Mouse (Mus musculus): ENCODE results near the gene Zyx.

The Zyx gene

DNA sequence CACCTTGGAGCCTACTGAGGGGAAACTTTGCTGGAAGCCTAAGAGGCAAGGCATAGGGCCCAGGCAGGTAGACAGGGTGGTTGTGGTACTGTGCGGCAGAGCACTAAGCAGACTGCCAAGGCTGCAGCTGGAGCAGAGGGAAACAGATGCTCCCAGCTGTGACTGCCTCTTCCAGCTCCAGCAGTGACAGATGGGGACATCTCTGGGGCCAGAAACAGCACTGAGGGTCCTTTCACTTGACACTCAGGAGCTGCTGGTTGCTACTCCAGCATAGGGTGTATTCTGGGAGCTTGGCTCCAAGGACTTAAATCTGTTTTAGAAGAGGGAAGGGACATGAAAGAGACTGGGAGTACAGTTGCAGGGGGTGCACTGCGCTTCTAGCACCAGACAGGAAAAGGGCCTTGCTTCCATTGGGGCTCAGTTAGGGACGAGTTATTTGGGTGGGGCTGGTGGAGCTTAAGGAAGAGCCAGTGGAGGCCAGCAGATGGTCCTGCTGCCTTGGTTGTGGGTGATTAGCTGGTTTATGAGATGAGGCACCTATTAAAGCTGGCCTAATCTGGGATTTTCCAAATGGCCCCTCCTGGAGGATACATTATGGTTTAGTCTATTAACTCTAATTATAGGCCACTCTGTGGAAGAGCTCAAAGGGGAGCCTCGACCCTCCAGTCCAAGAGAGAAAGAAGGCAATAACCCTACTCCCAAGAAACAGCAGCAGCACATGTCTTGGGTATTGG is 21.4 kb downstream of the Zyx start:
- DNase-seq: peak in 1 of 2 experiments; percentile 38

DNA sequence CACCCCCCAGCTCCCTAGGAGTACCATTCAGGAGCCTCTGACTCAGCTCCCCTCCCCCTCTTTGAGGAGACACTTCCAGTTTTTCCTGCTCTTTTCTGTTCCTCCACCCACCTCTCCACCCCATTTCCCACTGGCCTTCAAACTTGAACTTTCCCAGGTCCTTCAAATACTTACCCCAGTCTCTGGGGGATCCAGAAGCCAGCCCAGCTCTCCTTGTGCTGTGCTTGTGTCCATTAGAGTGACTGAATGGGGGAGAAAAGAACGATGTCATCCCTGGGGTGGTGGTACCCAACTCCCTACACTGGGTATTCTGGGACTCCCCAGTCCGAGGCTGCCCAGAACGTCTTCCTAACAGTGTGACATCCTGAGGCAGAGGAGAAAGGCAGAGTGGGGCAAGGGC is 22.6 kb downstream of the Zyx start:
- DNase-seq: no peak

DNA sequence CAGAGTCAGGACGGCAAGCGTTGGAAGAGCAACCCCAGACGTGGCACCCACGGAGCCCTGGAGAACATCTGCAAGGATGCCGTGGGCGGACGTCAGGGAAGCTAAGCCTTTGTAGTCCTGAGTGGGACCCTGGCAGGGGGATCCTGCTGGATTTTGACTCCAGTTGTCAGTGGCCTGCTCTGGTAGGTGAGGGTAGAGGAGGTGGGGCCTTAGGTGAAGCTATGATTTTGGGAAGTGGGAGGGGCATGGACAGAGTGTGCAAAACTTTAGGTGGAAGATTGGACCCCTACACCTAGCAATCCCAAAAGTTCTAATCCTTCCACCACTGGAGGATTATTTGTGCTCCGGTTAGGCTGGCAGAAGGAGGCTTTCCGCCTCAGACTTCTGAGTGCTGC is 23.0 kb downstream of the Zyx start:
- no peak for DNase-seq

DNA sequence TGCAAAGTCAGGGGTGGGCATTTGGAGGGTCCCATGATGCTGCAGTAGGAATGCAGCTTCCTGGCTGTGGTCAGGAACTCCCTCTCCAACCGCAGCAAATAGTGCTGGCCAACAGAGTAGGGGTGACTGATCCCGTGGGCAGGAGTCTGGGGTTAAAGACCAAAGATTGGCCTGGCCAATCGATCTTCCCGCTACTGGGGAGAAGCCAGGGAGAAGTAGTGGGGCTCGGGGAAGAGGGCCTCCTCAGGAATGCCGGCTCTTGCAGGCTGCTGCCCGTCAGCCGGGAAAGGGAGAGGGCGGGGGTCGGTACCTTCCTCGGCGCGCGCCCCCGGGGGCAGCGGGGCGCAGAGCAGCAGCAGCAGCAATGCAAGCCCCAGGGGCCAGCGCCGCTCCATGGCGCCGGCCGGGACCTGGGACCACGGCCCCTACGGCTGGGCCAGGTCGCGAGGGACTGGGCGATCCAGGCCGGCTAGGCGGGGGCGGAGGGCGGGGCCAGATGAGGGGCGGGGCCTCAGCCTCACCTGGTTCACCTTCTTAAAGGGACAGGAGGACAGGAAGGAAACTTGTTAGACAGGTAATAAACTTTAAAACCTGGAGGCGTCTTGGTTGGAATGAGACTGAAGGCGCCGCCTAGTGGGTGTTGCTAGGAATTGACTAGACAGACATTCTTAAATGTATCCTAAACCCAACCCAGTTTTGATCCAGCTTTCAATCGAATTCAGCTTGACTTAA is 23.6 kb downstream of the Zyx start, which contains the start of gene Epha1:
Gene Epha1, minus strand, starts transcription at position 453 of the 732 bp plus-strand sequence.
- peak; percentile 81 to 83 for DNase-seq

DNA sequence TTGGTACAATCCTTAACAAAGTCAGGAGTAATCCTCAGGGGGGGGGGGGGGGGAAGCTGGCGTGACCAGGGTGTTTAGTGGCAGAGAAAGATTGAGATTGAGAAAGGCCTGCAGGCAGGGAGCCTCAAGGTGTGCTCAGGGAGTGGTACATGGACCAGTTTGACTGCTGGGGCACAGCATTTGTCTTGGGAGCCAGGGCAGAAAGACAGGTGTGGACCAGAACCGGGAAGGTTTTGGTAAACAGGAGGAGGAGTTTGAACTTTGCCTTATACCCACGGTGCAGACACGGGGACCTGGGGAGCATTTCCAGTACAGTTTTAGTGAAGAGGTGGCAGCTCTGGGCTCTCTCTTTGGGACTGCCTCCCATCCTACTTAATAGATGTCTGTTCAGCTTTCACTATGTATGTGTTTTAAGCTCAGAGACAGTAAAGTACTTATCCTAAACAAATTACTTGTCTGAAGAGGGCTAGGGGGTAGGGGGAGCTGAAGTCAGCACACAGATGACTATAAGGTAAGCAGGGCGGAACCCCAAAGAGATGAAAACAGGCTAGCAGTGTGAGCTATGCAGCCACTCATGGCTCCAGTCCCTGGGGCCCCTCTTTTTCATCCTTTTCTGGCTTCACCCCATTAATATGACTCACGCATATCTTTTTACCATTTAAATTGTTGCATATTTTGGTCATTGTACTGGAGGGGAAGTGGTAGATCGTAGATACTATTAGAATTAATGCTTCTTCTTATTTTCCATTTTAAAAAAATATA is 24.4 kb downstream of the Zyx start:
- no peak for DNase-seq

DNA sequence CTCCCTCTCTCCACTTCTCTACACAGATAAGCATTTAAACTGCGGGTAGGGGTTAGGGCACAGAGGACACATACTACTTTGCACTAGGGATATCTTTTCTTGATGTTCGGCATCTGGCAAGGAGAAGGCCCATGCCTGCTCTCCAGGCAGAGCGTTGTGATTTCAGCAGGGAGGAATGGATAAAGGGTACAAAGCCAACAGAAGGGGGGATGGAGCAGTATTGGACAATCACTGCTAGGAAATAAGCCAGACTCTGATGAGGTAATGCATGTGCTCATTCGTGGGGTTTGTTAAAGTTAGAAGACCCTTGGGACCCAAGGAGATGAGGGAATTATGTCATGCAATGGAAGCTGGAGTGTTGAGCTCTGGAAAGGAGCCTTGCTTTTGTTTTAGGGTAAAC is 25.3 kb downstream of the Zyx start:
- no peak for DNase-seq

DNA sequence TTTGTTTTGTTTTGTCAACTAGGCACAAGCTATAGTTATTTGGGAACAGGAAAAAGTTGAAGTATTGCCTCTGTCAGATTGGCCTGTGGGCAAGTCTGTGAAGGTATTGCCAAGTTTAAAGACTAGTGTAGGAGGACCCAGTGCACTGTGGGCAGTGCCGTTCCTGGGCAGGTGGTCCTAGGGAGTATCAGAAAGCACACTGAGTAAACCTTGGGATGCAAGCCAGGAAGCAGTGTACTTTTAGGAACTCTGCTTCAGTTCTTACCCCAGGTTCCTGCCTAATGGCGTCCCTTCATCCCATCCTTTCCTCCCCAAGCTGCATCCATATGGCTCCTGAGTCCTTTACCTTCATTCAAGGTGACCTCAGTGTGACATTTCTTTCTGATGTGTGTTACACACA is 25.7 kb downstream of the Zyx start:
- DNase-seq: no peak

DNA sequence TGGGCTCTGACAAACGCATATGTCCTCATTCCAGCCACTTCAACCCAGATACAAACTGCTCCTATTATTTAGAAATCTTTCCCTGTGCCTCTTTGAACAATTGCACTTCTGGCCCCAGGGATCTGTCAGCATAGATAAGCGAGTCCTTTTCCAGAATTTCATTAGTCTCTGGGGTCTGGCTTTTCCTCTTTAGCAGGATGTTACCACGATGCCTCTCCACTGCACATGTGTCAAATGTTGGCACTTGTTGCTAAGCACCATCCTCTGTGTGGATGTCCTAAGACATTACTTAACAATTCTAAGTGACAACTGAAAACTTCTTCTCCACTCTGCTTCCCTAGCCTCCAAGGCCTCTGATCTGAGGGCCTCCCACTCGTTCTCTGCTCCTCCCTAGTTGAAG is 26.6 kb downstream of the Zyx start:
- DNase-seq: no peak

DNA sequence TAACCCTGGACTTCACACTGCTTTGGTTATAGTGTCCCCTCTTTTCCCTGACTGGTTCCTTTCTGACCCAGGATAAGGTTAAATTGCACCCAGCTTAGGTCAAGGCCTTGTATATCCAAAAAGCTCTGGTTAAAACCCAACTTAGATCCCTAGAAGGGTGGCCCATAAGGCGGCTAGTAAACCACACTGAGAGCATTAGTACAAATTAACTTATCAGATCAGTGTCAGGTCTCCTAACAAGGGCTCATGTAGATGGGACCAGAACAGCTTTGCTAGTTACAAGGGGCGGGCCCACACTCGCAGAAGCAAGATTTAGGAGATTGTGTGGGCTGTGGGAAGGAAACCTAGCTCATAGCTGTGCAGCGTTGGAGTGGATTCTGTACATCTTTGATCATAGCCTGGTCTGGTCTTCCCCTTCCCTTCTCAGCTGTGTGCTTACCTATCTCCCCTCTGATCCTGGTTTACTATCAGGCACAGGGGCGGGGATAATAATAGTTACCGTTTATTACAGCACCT is 27.1 kb downstream of the Zyx start:
- DNase-seq: no peak

DNA sequence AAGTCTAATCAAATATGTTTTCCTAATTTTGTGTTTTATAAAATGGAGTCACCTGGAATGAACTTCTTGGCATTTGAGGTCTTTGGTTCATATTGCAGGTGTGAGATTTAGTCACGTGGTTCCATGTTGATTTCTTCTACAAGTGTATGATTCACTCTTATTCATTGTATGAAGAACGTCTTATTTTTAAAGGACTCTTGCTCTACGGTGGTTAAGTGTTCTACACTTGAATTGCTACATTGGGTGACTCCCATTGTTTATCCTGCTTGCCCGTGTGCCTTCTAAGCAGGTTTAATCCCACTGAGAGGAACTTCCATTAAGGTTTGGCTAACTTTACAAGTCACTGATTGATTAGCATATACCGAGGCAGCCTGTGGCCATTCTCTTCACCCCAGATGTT is 27.9 kb downstream of the Zyx start:
- no peak for DNase-seq

DNA sequence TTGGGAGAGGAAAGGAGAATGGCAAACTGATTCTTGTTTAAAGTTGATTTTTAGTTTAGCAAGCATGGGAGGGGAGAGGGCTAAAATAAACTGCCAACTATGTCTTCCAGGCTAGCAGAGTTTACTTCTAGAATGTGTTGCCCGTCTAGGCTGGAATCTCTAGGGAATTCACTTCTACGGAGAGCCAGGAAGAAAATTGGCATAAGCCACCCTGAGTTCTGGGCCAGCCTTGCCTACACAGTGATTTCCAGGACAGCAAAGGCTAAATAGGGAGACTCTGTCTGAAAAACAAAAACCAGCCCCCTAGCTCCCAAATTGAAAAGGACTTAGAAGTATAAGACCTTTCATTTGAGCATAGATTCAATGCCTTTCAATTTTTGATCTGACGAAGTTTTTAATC is 30.1 kb downstream of the Zyx start:
- no peak for DNase-seq

DNA sequence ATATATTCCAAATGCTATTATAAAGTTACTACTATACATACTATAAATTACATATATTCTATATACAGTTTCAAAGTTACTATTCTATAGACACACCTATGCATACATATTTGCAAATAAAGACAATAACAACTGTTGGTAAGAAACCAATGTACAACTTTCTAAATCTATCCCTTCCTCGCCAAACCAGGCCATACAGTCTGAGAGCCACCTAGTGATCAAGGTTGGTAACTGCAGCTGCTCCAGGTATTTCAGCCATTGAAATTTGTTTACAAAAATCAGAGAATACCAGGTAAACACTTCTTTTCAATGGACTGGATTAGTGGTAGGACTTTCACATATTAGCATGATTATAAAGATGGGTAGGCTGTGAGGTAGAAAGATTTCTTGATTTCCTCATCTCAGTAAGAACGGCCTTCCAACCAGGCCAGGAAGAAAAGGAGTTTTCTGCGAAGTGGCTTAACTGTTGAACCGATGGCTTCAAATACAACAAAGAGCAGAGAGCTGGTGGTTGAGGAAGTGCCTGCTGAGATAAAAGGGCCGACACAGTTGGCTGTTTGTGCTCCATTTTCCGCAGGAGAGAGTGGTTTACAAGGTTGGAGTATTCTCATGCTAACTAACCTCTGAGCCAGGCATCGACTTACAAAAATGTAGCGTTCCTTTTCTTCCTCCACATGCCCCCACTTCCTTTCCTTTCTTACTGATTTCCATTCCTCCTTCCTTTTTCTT is 31.1 kb downstream of the Zyx start:
- peak; percentile 59 to 64 for DNase-seq

DNA sequence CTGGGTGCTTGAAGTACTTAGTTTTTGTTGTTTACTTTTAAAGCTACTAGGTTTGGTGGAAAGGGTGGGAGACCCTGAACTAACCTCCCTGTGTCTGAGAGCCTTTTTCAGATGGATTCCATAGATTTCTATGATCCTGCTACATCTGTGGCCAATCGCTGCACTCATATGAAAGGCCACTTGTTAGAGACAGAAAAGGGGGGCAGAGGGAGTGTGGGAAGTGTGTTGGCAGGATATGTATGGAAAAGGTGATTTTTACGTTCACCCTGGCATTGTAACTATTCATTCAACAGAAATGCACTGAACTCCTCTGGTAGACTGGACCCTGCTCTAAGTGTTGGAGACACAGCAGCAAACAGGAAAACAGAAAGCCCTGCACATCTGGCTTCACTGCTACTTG is 31.8 kb downstream of the Zyx start:
- DNase-seq: no peak

DNA sequence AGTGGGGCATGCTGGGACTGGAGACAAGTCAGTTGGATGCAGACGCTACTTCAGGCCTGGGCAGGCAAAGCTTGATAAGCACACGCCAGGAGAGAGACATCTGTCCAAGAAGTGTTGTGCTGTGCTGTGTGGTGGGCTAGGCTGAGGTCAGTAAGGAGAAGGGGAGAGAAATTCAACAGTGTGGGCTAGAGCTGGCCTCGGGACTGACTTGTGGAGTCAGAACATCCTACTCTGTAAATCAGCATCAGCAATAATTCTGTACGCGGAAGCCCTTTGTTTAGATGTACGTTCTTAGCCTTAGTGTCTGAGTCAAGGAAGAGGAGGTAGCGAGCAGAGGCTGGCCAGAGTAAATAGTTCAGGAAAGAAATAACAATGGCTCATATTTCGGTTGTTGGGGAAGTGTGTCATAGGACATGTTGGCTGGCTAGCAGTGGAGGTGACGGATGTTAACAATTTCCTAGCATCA is 32.5 kb downstream of the Zyx start:
- no peak for DNase-seq

DNA sequence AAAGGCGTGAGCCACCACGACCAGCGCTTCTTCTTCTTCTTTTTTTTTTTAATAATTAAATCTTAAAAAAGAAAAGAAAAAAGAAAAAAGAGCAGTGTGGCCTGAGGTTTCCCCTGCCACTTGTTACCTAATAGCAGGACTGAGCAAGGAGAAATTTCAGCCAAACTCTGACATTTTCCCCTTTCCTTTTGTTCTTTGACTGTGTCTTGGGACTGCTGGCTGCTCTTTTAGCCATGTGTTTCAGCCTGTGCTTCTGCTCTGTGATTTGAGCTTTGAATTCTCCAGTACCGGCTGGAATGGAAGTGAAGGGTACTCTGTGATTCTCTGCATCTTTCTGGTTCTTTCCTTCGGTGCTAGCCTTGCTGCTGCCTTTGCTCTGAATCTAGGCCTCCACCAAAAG is 33.9 kb downstream of the Zyx start:
- DNase-seq: no peak

DNA sequence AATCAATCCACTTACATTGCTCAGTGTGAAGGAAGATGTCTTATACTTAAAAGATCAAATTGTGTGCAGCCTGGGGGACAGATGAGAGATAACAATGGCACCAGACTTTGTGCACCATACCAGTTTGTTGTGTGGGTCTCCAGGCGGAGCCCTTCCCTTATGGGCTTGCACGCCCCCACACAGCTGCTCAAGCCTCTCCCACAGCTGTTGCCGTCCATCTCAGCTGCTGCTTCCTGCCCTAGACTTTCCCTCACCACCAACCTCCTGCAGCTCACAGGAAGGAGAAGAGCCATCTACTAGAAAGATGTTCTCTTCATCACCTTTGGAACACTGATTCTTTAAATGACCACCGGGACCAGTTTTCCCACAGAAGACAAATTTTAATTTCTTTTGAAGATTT is 36.2 kb downstream of the Zyx start:
- no peak for DNase-seq

DNA sequence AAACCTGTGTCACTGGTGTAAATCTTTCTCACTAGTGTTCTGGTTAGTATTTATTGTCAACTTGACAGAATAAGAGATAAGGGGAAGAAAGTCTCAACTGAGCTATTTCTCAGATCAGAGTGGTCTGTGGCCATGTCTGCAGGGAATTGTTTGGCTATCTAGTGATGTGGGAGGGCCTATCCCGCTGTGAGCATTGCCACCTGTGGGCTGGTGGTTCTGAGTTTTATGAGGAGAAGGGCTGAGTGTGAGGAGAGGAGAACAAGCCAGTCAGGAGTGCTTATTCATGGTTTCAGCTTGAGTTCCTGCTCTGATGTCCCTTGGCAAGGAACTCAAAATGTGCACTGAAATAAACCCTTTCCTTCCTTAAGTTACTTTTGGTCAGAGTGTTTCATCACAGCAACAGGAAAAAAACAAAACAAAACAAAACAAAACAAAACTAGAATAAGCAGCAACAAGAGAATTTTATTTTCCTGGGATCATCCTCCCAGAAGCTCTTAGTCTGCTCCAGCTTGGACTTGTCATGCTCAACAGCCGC is 42.4 kb downstream of the Zyx start:
- DNase-seq: peak; percentile 43 to 44

DNA sequence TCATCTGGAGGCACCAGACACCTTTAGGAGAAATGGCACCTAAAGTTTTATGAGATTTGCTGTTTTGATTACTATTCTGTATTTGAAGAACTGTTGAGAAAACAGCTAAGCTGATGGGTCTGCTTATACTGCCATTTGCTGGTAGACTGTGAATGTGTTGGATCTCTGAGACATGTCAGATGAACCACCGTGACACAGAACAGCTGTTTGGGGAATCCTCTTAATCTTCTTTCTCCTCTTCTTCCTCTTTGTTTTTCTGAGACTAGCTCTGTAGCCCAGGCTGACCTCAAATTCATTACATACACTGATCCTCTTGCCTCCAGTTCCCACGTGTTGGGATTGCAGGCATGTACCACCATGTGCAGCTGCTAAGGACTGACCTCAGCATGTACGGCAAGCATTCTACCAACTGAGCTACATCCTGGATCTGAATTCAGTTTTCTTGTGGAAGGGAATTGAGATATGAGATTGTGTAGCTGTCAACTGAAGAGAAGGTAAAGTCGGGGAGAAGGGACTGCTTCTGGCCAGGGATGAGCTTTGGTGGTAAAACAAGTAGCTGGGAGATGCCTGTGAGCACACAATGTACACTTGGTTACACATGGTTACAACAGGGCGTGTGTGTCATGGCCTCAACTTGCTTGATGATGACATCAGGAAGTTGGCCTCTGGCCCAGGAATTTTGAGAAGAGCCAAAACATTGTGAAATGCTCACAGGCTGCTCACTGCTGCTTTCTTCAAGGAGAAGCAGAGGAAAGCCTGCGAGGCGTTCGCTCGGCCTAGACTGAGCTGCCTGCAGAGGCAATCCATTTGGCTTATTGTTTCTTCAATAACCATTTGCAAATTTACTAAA is 46.8 kb downstream of the Zyx start:
- peak; percentile 75 to 82 for DNase-seq

DNA sequence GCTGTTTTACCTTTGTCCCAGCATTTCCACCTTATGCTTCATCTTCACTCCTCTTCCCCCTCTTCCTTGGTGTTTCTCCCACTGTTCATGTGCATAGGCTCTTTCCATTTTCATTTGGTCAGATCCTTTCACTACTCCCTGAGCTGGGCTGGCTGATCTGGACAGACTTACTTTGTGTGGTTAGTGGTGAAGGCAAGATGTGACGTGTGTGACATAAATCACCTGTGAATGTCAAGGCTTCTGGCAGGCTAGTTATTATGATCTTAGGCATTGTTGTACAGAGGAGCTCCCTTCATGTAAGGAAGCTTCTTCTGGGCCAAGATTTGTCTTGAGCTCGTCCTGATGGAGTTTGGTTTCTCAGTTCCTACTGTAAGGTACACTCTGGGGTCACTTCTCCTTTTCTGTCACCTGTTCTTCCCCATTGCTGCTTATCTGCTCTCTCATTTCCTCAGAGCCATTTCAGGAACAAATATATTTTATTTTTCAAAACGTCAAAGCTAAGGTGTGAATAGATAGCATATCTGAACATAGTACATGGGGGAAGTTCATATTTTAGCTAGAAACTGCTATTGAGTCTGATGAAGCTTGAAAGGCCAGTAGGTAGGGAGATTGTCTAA is 47.7 kb downstream of the Zyx start:
- DNase-seq: no peak

DNA sequence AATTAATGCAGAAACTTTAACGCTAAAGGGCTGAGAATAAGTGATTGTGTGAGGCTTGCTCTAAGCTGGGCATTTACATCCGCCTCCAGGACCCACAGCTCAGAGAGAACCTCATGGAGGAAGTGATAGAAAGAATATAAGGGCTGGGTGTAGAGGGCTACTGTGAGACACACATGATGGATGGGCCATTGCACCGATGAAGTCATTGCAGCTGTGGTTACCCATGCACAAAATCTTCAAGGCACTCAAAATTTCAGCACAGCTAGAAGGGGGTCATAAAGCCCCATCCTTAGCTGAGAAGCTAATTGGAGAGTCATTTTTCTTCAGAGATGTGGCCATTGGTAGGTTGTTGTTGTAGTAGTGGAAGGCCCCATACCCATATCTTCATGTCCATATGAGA is 48.9 kb downstream of the Zyx start:
- no peak for DNase-seq

DNA sequence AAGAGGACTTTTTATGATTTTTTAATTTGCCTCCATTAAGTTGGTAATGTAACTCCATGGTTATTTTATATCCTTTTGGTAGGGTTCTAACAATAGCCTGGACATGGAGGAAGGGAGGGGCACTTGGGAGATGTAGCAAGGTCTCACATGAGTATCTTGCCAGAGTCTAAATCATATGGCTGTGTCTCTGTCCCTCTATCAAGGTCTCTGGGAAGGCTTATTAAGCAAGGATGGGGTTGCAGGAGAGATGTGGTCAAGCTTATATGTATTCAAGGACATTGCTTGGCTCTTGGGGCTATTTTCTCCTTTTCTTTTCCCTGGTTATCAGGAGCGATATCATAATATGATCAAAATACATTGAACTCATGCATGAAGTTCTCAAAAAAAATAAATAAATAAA is 49.6 kb downstream of the Zyx start:
- DNase-seq: no peak
